In the genomic region with DNA sequence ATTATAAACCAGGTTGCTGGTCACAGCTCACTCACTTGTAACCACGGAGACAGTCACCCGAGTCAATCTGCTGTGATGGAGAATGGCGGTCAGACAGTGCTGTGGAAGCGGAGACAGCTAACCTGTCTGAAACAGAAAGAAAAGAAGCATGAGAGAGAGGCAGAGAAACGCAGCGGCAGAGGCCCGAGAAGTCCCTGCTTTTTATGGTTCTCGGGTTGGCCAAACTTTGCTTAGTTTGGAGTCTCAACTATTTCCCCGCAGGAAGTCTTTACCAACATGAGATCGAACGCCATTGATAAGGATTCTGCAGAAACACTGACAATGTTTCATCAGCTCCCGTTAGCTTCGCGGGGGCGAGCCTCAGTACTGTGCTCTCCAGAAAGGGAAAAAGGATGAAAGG, we compare ENCODE assay signal across 13 mouse cellular contexts. TPM values are rescaled to one million over a fixed set of nuclear protein-coding genes. Genes with fewer than 3 reads are reported as not detected.
DNase-seq lines count a peak whose midpoint lies in the region; ATAC-seq and TF ChIP-seq lines count a peak whose summit lies in the region.
"Had no signal": no experiment of that assay in that cellular context is flagged by ENCODE, and none has a peak within 500 bp of the region (broad histone marks: within the 10 kb centered on the region; RNA-seq: fewer than 3 reads in every experiment).

No protein-coding gene starts in this region.

- TF ChIP-seq CTCF in liver, adult 2 months (IDR thresholded peaks at IDR 0.05; ENCODE audit: low read depth, low read length): no peak
- TF ChIP-seq CTCF in liver, postnatal 0 days (IDR thresholded peaks at IDR 0.05; ENCODE audit: low read depth): no peak

- H3K9me3 ChIP-seq in ES-E14 (ENCODE audit: control insufficient read depth, insufficient read depth, low read depth, low read length): no peaks in the 10 kb centered on the region
- H3K9me3 ChIP-seq in embryonic facial prominence, embryonic 15.5 days (replicated peaks): no peaks in the 10 kb centered on the region
- H3K9me3 ChIP-seq in liver, postnatal 0 days (ENCODE audit: low read length): no peaks in the 10 kb centered on the region
- H3K9me3 ChIP-seq: hindbrain, embryonic 13.5 days; neural tube, embryonic 13.5 days had no signal

- peaks cover 10% of the 10 kb centered on the region; the same call in 1 of the 2 replicates for H3K4me1 ChIP-seq in liver, adult 2 months (ENCODE audit: control insufficient read depth, insufficient read depth, low read length)
- peaks cover 8 to 11% of the 10 kb centered on the region in 2 experiments; a peak in 2 of 4 replicates for H3K4me1 ChIP-seq in ES-E14 (ENCODE audit: control insufficient read depth in 2 of 2, insufficient read depth in 2 of 2, low read length in 2 of 2, poor library complexity in 1 of 2)
- peaks cover 14% of the 10 kb centered on the region for H3K4me1 ChIP-seq in embryonic facial prominence, embryonic 15.5 days
- peaks cover 26% of the 10 kb centered on the region for H3K4me1 ChIP-seq in liver, postnatal 0 days (ENCODE audit: insufficient read depth)

- TF ChIP-seq POLR2A in liver, adult 2 months (IDR thresholded peaks at IDR 0.05; ENCODE audit: extremely low read depth, insufficient read depth, low read length): no peak

- 49% methylated on average over 15 of the region's 15 CpGs for WGBS in liver, adult 2 months
- 63% methylated on average over 15 of the region's 15 CpGs for WGBS in embryonic facial prominence, embryonic 15.5 days
- WGBS in liver, postnatal 0 days (ENCODE audit: insufficient replicate concordance): 35% methylated on average over 15 of the region's 15 CpGs

- no peak for TF ChIP-seq EP300 in liver, postnatal 0 days (IDR thresholded peaks at IDR 0.05; ENCODE audit: low read depth)

- H3K4me3 ChIP-seq in liver, adult 2 months (ENCODE audit: insufficient read depth, low read depth, low read length): no peak overlapping the region; the same call in 1 of the 2 replicates
- H3K4me3 ChIP-seq in ES-E14 (ENCODE audit: insufficient read depth in 1 of 2, low read depth in 1 of 2, low read length in 2 of 2, poor library complexity in 1 of 2, severe bottlenecking in 1 of 2): peak overlapping the region; percentile 19 to 20; a peak in 2 of 4 replicates
- H3K4me3 ChIP-seq in embryonic facial prominence, embryonic 15.5 days (replicated peaks): no peak overlapping the region
- peak overlapping the region; percentile 14; the same call in 1 of the 2 replicates for H3K4me3 ChIP-seq in liver, postnatal 0 days (ENCODE audit: low read depth, low read length)
- H3K4me3 ChIP-seq: gastrocnemius, adult 2 months; hindbrain, embryonic 13.5 days; neural tube, embryonic 13.5 days had no signal

- no peak for DNase-seq in liver, adult 2 months (ENCODE audit: extremely low read depth, low read depth, low spot score)
- no peak for DNase-seq in liver
- no peak for DNase-seq in ES-E14 (ENCODE audit: low read depth, low spot score)
- no peak for DNase-seq in liver, postnatal 0 days
- DNase-seq: adrenal gland, postnatal 36 days; cerebellum, adult 9-10 months; gastrocnemius, adult 2 months; thymus, postnatal 4 days had no signal

- H3K36me3 ChIP-seq in liver, adult 2 months (ENCODE audit: control insufficient read depth, insufficient read depth, low read length): no peaks in the 10 kb centered on the region
- no peaks in the 10 kb centered on the region for H3K36me3 ChIP-seq in ES-E14 (ENCODE audit: control insufficient read depth, insufficient read depth, low read length, poor library complexity, severe bottlenecking)
- H3K36me3 ChIP-seq in embryonic facial prominence, embryonic 15.5 days: no peaks in the 10 kb centered on the region
- H3K36me3 ChIP-seq in liver, postnatal 0 days (replicated peaks; ENCODE audit: insufficient read depth, low read length): no peaks in the 10 kb centered on the region
- H3K36me3 ChIP-seq: hindbrain, embryonic 13.5 days; neural tube, embryonic 13.5 days had no signal

- H3K27ac ChIP-seq in liver, adult 2 months (replicated peaks; ENCODE audit: insufficient read depth, low read depth, low read length): peak overlapping the region; percentile 78
- H3K27ac ChIP-seq in ES-E14 (ENCODE audit: insufficient read depth, low read depth, low read length, poor library complexity, severe bottlenecking): no peak overlapping the region
- no peak overlapping the region for H3K27ac ChIP-seq in embryonic facial prominence, embryonic 15.5 days (replicated peaks)
- peak overlapping the region; percentile 50; the same call in 1 of the 2 replicates for H3K27ac ChIP-seq in liver, postnatal 0 days (ENCODE audit: low read depth)
- H3K27ac ChIP-seq: gastrocnemius, adult 2 months; hindbrain, embryonic 13.5 days; neural tube, embryonic 13.5 days had no signal

- no peaks in the 10 kb centered on the region for H3K27me3 ChIP-seq in liver, adult 2 months (ENCODE audit: control insufficient read depth, insufficient read depth, low read length)
- no peaks in the 10 kb centered on the region for H3K27me3 ChIP-seq in embryonic facial prominence, embryonic 15.5 days
- H3K27me3 ChIP-seq in liver, postnatal 0 days (ENCODE audit: insufficient read depth, low read length): no peaks in the 10 kb centered on the region
- H3K27me3 ChIP-seq: hindbrain, embryonic 13.5 days; neural tube, embryonic 13.5 days had no signal

- H3K9ac ChIP-seq in liver, adult 2 months (ENCODE audit: low read depth, low read length): peak overlapping the region; percentile 37; the same call in 1 of the 2 replicates
- H3K9ac ChIP-seq in ES-E14 (ENCODE audit: insufficient read depth, low read depth, low read length, poor library complexity, severe bottlenecking): no peak overlapping the region; the same call in 1 of the 2 replicates
- H3K9ac ChIP-seq in embryonic facial prominence, embryonic 15.5 days: no peak overlapping the region
- 0 out of 2 replicates have a peak overlapping the region, but pooled peaks have one; percentile 0 for H3K9ac ChIP-seq in liver, postnatal 0 days (replicated peaks)
- H3K9ac ChIP-seq: hindbrain, embryonic 13.5 days; neural tube, embryonic 13.5 days had no signal

- H3K79me2 ChIP-seq in liver, adult 2 months (ENCODE audit: control insufficient read depth, insufficient read depth, low read length): no peaks in the 10 kb centered on the region

- H3K4me2 ChIP-seq in embryonic facial prominence, embryonic 15.5 days (replicated peaks): 0 out of 2 replicates have a peak overlapping the region, but pooled peaks have one; percentile 6
- H3K4me2 ChIP-seq in liver, postnatal 0 days (ENCODE audit: low read depth, low read length): peak overlapping the region; percentile 62
- H3K4me2 ChIP-seq: hindbrain, embryonic 13.5 days; neural tube, embryonic 13.5 days had no signal

- in situ Hi-C loops in ES-E14 (cut with MboI; ENCODE audit: low sequenced_read_pairs in 2 of 2, unreplicated experiment in 2 of 2): no loop called here

- no peak for ATAC-seq in embryonic facial prominence, embryonic 15.5 days (ENCODE audit: insufficient number of reproducible peaks, low FRiP score, low TSS enrichment, low read depth)
- ATAC-seq in liver, postnatal 0 days: no peak
- ATAC-seq in frontal cortex, adult (ENCODE audit: low TSS enrichment): no peak
- ATAC-seq in monocyte, adult 5-6 weeks (replicated peaks; ENCODE audit: insufficient number of reproducible peaks, low FRiP score, low TSS enrichment, poor library complexity, severe bottlenecking): no peak

TF ChIP-seq in ES-E14, 5 proteins besides CTCF, POLR2A, EP300 and RAD21:
- TF ChIP-seq ZNF384 (IDR thresholded peaks at IDR 0.05; ENCODE audit: low read depth, low read length) (no peak), MAFK (IDR thresholded peaks at IDR 0.05; ENCODE audit: insufficient read depth, low read depth, low read length) (no peak), ZC3H11A (IDR thresholded peaks at IDR 0.05; ENCODE audit: borderline replicate concordance, low read depth, low read length) (no peak), HCFC1 (IDR thresholded peaks at IDR 0.05; ENCODE audit: borderline replicate concordance, insufficient read depth, low read length) (no peak), CHD2 (IDR thresholded peaks at IDR 0.05; ENCODE audit: low read depth, low read length) (no peak)

RNA-seq across cellular contexts. Expression of a gene that starts 29.0 kb away (rescaled TPM):
- 149 and 170 TPM in 2 replicates for total RNA-seq in liver, adult 2 months (2014; rRNA removed)
- polyA plus RNA-seq in liver, adult 2 months (2012; rRNA removed): 75.3 and 80.3 TPM in 2 replicates
- total RNA-seq in ES-E14 (2012; rRNA removed): 47.3 and 47.5 TPM in 2 replicates
- 26.3 and 30.4 TPM in 2 replicates for polyA plus RNA-seq in embryonic facial prominence, embryonic 15.5 days (2015; fragmentation: Nextera tagmentation; extraction: Ambion mirVana)
- polyA plus RNA-seq in liver, postnatal 0 days (2015; fragmentation: Nextera tagmentation; extraction: Ambion mirVana): 27.1 and 30.7 TPM in 2 replicates
- total RNA-seq in monocyte, adult 5-6 weeks (2017): 479 to 620 TPM (median 501 TPM) in 3 replicates

Comparison
In these comparisons a context has a peak if more than half of its experiments do, and no peak if none do; other contexts are left out.
1. H3K4me3 ChIP-seq: peak in ES-E14 (2 of 2) and liver, postnatal 0 days (single experiment); none in liver, adult 2 months (single experiment) and embryonic facial prominence, embryonic 15.5 days (single experiment).
2. H3K27ac ChIP-seq: peak in liver, adult 2 months (single experiment) and liver, postnatal 0 days (single experiment); none in ES-E14 (single experiment) and embryonic facial prominence, embryonic 15.5 days (single experiment).
3. H3K9ac ChIP-seq: peak in liver, adult 2 months (single experiment) and liver, postnatal 0 days (single experiment); none in ES-E14 (single experiment) and embryonic facial prominence, embryonic 15.5 days (single experiment).